Mouse (Mus musculus) ES-Bruce4 (cell line): ENCODE results near the gene Cpsf6.

Source experiments
- CTCF ChIP-seq: IDR thresholded peaks from one replicate; pipeline ENCODE4 v1.8.1; 2011; ENCODE audit warnings: low read depth, low read length
- POLR2A ChIP-seq: IDR thresholded peaks from one replicate; pipeline ENCODE4 v1.8.1; 2011; ENCODE audit warnings: low read length; ENCODE audit not compliant: insufficient read depth

- no peak for TF ChIP-seq POLR2A
- TF ChIP-seq CTCF, result no peak
These were observed 1.2 kb downstream of the Cpsf6 start for GRCm38 (mm10) chr10:117378642-117379041.
